Mouse (Mus musculus) adrenal gland, adult (tissue): ENCODE measurements around the gene Olfr987.
"Not testable (repeated sequence)": the region's sequence is repeated elsewhere in the genome, so short reads cannot be mapped to it uniquely, and the experiment has no call there.

Experiments used
- DNase-seq, 2 experiments: peaks; one replicate each; pipeline ENCODE4 v3.0.0; 2022 to 2023; ENCODE audit warnings: low spot score in 1 of 2; ENCODE audit not compliant: inconsistent age in 2 of 2

The Olfr987 gene

GRCm38 (mm10) chr2:85339215-85339614, at the start of gene Olfr987:
Gene Olfr987, minus strand, starts transcription at chr2:85339315.
- not testable (repeated sequence) for DNase-seq

GRCm38 (mm10) chr2:85363127-85363526, 24.0 kb upstream of the Olfr987 start, which contains the start of gene Olfr988:
Gene Olfr988, minus strand, starts transcription at chr2:85363227.
- DNase-seq, result not testable (repeated sequence)

DNA sequence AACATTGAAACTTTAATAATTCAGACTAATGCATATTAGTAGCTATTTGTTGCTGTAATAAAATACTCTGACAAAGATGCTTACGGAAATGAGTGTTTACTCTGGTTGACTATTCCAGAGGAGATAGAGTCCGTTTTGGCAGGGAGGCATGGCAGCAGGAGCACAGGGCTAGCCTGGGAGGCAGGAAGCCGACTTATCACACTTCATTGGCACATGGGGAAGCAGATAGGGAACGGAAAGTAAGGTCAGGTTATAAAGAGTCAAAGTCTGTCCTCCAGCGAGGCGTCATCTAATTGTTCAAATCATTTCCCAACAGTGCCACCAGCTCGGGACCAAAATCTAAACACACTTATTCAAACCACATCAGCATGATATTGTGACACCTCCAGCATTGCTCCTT, 857 bp upstream of the Olfr987 start:
- DNase-seq, result no peak

DNA sequence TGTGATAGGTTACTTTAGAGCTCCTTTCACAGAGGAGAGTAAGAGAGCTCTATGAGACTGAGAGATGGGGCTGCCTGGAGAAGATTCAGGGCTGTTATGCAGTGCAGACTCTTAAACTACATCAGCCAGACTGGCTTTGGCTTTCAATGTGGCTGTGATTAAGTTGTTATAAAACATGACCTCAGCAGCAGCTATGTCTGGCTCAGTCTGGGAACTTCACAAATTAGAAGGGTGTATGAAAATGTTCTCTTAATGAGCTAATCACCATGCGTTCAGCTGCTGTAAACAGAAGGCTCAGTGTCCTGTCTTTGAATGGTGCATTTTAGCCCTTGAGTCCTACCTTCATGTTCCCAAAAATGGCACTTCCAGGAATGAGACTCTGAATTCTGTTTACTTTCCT, 20.0 kb downstream of the Olfr987 start:
- no peak for DNase-seq

GRCm38 (mm10) chr2:85285406-85285805, 53.7 kb downstream of the Olfr987 start:
- no peak for DNase-seq

GRCm38 (mm10) chr2:85284626-85285025, 54.5 kb downstream of the Olfr987 start:
- DNase-seq, result peak; percentile 11 to 60

DNA sequence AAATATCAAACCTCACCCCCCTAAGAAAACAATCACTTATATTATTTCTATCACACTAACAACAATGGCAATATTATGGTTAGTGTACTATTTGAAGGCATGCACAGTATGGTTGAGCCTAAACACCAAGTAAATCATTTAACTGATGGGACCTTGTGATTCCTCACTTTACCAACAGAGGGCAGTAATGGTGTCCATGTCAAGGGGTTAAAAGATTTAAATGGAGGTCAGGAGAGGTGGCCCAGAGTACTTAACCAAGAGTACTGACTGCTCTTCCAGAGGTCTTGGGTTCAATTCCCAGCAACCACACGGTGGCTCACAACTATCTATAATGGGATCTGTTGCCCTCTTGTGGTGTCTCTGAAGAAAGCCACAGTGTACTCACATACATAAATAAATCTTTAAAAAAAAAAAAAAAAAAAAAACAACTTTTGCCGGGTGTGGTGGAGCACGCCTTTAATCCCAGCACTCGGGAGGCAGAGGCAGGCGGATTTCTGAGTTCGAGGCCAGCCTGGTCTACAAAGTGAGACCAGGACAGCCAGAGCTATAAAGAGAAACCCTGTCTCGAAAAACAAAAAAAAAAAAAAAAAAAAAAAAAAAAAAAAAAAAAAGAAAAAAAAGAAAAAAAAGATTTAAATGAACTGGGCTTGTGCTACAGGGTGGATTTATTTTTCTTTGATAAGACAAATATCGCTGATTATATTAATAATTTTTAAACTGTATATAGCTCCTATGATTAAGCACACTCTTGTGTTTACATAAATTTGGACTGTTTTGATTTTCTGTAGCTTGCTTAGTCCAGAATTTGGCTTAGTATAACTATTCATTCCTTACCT, 55.3 kb downstream of the Olfr987 start:
- no peak for DNase-seq

GRCm38 (mm10) chr2:85281023-85281422, 58.1 kb downstream of the Olfr987 start:
- peak in 1 of 2 experiments; percentile 35 for DNase-seq
